Mouse (Mus musculus): ENCODE data around the gene Fam57b.

- no peak for TF ChIP-seq EP300 (IDR thresholded peaks at IDR 0.05)
- peak; percentile 17; the same call in 1 of the 2 replicates for TF ChIP-seq CTCF (IDR thresholded peaks at IDR 0.05)
Measured at GRCm38 (mm10) chr7:126862147-126862784, 64.8 kb downstream of the Fam57b start, which contains the start of gene Ino80e.

Measured in lung, postnatal 0 days (tissue).